Mouse (Mus musculus) forebrain, embryonic 13.5 days (tissue): ENCODE results near the gene Trp53tg5. TPM values are rescaled to one million over a fixed set of nuclear protein-coding genes. Genes with fewer than 3 reads are reported as not detected.

ENCODE experiments used
- ATAC-seq: fragments of 200-750 bp; cut with Nextera tagmentation; 2 replicates; pipeline ENCODE4 v1.8.0; 2017
- H3K27ac ChIP-seq: fragments of 300-500 bp; sonication (generic); 2 replicates; pipeline ENCODE4 v1.5.1; 2015; ENCODE audit warnings: inconsistent platforms, mild to moderate bottlenecking, moderate library complexity
- H3K27me3 ChIP-seq: fragments of 300-500 bp; sonication (generic); 2 replicates; pipeline ENCODE4 v1.6.1; 2015; ENCODE audit warnings: mild to moderate bottlenecking, inconsistent platforms
- H3K36me3 ChIP-seq: fragments of 300-500 bp; sonication (generic); 2 replicates; pipeline ENCODE4 v1.6.1; 2015; ENCODE audit warnings: mild to moderate bottlenecking, inconsistent platforms; ENCODE audit not compliant: poor library complexity, severe bottlenecking
- H3K4me1 ChIP-seq: fragments of 300-500 bp; sonication (generic); 2 replicates; pipeline ENCODE4 v1.6.1; 2015; ENCODE audit warnings: inconsistent platforms
- H3K4me2 ChIP-seq: fragments of 300-500 bp; sonication (generic); 2 replicates; pipeline ENCODE4 v1.6.1; 2015; ENCODE audit warnings: inconsistent platforms, mild to moderate bottlenecking, moderate library complexity
- H3K4me3 ChIP-seq: fragments of 300-500 bp; sonication (generic); 2 replicates; pipeline ENCODE4 v1.5.1; 2015; ENCODE audit warnings: mild to moderate bottlenecking, inconsistent platforms
- H3K9ac ChIP-seq: fragments of 300-500 bp; sonication (generic); 2 replicates; pipeline ENCODE4 v1.6.1; 2015; ENCODE audit warnings: mild to moderate bottlenecking, inconsistent platforms
- H3K9me3 ChIP-seq: fragments of 300-500 bp; sonication (generic); replicated peaks from 2 replicates; pipeline ENCODE4 v1.6.1; 2016; ENCODE audit warnings: inconsistent platforms
- WGBS: fragments of 180-500 bp; shearing (Covaris S2); methylation state at CpG from one replicate; pipeline ENCODE4 v1.1.7; 2015; 5-methylcytosine and 5-hydroxymethylcytosine counted together
- polyA plus RNA-seq: library from polyadenylated mRNA; unstranded; fragments of >200 nt; fragmentation: Nextera tagmentation; extraction: Ambion mirVana; gene quantifications from 2 replicates; pipeline ENCODE4 v1.2.1, GENCODE M21; 2015

Gene Trp53tg5
- polyA plus RNA-seq, 1 experiment from 2014 or later: not detected

DNA sequence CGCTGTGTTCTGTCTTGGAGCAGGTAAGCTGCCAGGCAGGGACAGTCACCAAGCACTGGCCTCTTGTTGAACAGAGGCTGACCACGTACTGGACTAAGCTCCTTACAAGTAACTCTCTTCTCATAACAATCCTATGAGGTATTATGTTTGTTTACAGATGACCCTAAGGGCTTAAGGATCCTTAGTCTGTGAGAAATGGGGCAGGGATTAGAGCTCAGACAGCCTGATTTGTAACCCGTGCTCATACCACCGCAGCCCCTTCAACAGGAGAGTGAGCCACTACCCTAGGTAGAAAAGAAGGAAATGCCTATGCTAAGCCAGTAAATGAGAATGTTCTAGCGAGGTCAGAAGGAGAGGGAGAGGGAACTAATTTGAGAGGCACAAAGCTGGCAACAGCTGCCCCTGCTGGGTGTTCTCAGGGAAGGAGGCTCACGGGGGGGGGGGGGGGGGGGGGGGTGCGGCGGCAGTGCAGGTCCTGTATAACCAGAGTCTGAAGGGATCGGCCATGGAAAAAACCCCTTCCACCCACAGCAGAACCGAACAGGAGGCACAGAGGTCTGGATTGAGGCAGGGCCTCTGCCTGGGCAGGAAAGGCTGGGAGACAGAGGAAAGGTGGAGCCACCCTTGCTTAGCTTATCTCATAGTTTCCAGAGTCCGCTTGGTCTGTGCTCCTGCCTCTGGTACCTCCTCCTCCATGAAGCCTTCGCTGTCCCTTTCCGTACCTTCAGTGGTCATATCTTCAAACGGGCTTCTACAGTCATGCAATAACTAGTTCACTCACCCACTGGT lies 38.8 kb upstream of the Trp53tg5 start:
- ATAC-seq: no peak
- WGBS: 61% methylated on average over 11 of the region's 14 CpGs
- no peaks in the 10 kb centered on the region for H3K27me3 ChIP-seq

GRCm38 (mm10) chr2:164510621-164511190 lies 37.2 kb upstream of the Trp53tg5 start:
- Histone ChIP-seq H3K4me2 (no peak overlapping the region), H3K27me3 (no peaks in the 10 kb centered on the region), H3K4me3 (no peak overlapping the region), H3K4me1 (no peaks in the 10 kb centered on the region), H3K27ac (no peak overlapping the region), H3K9me3 (no peaks in the 10 kb centered on the region), H3K36me3 (peaks cover 21% of the 10 kb centered on the region), H3K9ac (no peak overlapping the region)
- no peak for ATAC-seq
- 59% methylated on average over 4 of the region's 5 CpGs for whole genome bisulfite sequencing

More for the DNA sequence above, 38.8 kb upstream of the Trp53tg5 start:
- H3K36me3 ChIP-seq: peaks cover 5% of the 10 kb centered on the region
- no peak overlapping the region for H3K4me3 ChIP-seq
- no peak overlapping the region for H3K9ac ChIP-seq
- no peak overlapping the region for H3K27ac ChIP-seq
- no peak overlapping the region for H3K4me2 ChIP-seq
- H3K9me3 ChIP-seq: no peaks in the 10 kb centered on the region; the same call in 1 of the 2 replicates
- H3K4me1 ChIP-seq: no peaks in the 10 kb centered on the region

GRCm38 (mm10) chr2:164507811-164508210 lies 34.3 kb upstream of the Trp53tg5 start:
- H3K27me3 ChIP-seq: no peaks in the 10 kb centered on the region
- H3K4me3 ChIP-seq: no peak overlapping the region
- peaks cover 50% of the 10 kb centered on the region for H3K36me3 ChIP-seq
- 87% methylated on average over 19 of the region's 19 CpGs for WGBS
- peaks cover 10% of the 10 kb centered on the region for H3K9me3 ChIP-seq
- no peak overlapping the region for H3K9ac ChIP-seq
- no peak for ATAC-seq
- no peak overlapping the region for H3K4me2 ChIP-seq
- H3K27ac ChIP-seq: no peak overlapping the region
- H3K4me1 ChIP-seq: no peaks in the 10 kb centered on the region

DNA sequence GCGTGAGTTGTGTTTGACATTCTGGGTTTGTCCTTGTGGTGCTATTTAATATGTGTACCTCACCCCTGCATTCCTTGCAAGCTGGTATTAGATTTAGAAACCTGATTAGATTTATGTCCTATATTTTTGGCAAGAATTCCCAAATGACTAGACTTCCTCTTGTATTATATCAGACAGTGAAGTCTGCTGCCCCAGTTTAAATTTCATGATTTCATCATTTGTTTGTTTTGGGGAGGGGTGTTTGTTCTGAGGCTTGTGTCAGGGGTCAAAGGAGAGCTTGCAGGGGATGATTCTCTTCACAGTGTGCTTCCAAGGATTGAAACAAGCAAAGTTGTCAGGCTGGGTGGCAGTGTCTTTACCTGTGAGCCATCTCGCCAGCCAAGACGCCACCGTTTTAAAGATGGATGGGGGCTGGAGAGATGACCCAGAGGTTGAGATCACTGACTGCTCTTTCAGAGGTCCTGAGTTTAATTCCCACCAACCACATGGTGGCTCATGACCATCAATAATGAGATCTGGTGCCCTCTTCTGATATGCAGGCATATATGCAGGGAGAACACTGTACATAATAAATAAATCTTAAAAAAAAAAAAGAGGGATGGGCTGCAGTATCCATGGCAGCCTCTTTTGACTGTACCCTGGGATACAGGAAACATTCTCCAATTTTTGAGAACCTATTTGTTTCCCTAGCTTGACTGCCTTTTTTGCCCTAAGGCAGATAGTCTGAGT lies 32.3 kb upstream of the Trp53tg5 start:
- no peak for ATAC-seq
- peaks cover 10% of the 10 kb centered on the region for H3K9me3 ChIP-seq
- no peak overlapping the region for H3K9ac ChIP-seq
- no peak overlapping the region for H3K27ac ChIP-seq
- H3K4me3 ChIP-seq: no peak overlapping the region
- no peaks in the 10 kb centered on the region for H3K27me3 ChIP-seq
- H3K4me1 ChIP-seq: no peaks in the 10 kb centered on the region
- H3K36me3 ChIP-seq: peaks cover 70% of the 10 kb centered on the region
- 94% methylated on average over 4 of the region's 4 CpGs for WGBS
- no peak overlapping the region for H3K4me2 ChIP-seq

DNA sequence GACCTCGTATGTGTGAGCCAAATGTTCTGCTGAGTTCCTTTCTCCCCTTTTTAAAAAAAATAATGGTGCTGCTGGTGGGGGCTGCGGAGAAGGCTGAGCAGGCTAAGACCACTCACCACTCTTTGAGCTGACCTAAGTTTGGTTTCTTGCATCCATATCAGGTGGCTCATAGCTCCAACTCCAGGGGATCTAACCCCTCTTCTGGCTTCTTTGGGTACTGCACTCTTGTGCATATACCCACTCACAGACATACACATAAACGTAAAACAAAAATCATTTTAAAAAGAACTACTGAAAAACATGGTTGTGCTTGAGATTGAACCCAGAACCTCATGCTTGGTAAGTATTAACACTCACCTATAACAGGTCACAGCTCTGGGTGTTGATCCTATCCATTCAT lies 31.4 kb upstream of the Trp53tg5 start:
- 85% methylated on average over 3 of the region's 3 CpGs for WGBS
- Histone ChIP-seq H3K36me3 (peaks cover 78% of the 10 kb centered on the region), H3K4me2 (no peak overlapping the region), H3K9ac (no peak overlapping the region), H3K9me3 (peaks cover 10% of the 10 kb centered on the region), H3K4me1 (no peaks in the 10 kb centered on the region), H3K27me3 (no peaks in the 10 kb centered on the region), H3K27ac (no peak overlapping the region), H3K4me3 (no peak overlapping the region)
- no peak for ATAC-seq

- Histone ChIP-seq H3K9ac (no peak overlapping the region), H3K4me2 (no peak overlapping the region), H3K4me3 (no peak overlapping the region), H3K27me3 (no peaks in the 10 kb centered on the region), H3K9me3 (peaks cover 10% of the 10 kb centered on the region), H3K27ac (no peak overlapping the region), H3K36me3 (peaks cover 61% of the 10 kb centered on the region), H3K4me1 (peaks cover 22% of the 10 kb centered on the region)
- WGBS: 96% methylated on average over 7 of the region's 7 CpGs
- no peak for ATAC-seq
Measured at GRCm38 (mm10) chr2:164500511-164500910, 27.0 kb upstream of the Trp53tg5 start.

DNA sequence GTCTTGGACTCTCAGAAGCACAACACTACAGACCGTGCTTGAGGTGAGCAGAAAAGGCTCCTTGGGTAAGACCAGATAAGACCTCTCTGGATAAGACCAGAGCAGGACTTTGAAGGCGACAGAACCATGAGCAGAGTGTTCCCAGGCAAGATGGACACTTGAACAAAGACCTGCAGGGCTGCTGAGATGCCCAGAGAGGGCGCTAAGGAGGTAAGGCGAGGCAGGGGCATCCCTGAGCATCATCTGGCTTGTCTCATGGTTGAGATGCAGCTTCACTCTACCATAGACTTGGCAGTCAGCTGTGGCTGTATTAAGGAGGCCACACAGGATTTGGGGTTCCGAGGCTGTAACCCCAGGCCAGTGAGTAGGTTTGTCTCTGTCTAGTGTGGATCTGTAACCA lies 25.8 kb upstream of the Trp53tg5 start:
- Histone ChIP-seq H3K27ac (no peak overlapping the region), H3K9ac (no peak overlapping the region), H3K4me3 (no peak overlapping the region), H3K4me1 (peaks cover 22% of the 10 kb centered on the region), H3K27me3 (no peaks in the 10 kb centered on the region; the same call in 1 of the 2 replicates), H3K4me2 (no peak overlapping the region), H3K9me3 (peaks cover 3% of the 10 kb centered on the region; the same call in 1 of the 2 replicates), H3K36me3 (peaks cover 49% of the 10 kb centered on the region)
- ATAC-seq: no peak
- WGBS: 78% methylated on average over 5 of the region's 5 CpGs

DNA sequence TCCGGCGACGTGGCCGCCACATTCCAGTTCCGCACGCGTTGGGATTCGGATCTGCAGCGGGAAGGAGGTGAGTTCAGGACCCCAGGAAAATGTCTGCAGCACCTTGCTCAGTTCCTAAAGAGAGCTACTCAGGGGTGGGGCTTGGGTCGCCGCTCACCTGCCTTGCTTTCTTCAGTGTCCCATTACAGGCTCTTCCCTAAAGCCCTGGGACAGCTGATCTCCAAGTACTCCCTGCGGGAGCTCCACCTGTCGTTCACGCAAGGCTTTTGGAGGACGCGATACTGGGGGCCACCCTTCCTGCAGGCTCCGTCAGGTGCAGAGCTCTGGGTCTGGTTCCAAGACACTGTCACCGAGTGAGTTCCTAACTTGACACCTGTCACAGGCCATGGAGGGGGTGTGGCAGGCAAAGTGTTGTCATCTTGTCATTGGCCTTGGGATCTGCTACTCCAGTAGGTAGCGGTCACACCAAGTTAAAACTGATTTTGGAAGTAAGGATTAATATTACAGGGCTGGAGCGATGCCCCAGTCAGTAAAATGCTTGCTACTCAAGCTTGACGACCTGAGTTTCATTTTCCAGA lies 24.3 kb upstream of the Trp53tg5 start:
- H3K9ac ChIP-seq: peak overlapping the region; percentile 66
- no peak overlapping the region for H3K27ac ChIP-seq
- H3K27me3 ChIP-seq: no peaks in the 10 kb centered on the region; the same call in 1 of the 2 replicates
- peak; percentile 57 for ATAC-seq
- peak overlapping the region; percentile 89 for H3K4me3 ChIP-seq
- peaks cover 34% of the 10 kb centered on the region for H3K36me3 ChIP-seq
- no peaks in the 10 kb centered on the region for H3K9me3 ChIP-seq
- peaks cover 22% of the 10 kb centered on the region for H3K4me1 ChIP-seq
- WGBS: 6% methylated on average over 21 of the region's 21 CpGs
- H3K4me2 ChIP-seq: peak overlapping the region; percentile 99

DNA sequence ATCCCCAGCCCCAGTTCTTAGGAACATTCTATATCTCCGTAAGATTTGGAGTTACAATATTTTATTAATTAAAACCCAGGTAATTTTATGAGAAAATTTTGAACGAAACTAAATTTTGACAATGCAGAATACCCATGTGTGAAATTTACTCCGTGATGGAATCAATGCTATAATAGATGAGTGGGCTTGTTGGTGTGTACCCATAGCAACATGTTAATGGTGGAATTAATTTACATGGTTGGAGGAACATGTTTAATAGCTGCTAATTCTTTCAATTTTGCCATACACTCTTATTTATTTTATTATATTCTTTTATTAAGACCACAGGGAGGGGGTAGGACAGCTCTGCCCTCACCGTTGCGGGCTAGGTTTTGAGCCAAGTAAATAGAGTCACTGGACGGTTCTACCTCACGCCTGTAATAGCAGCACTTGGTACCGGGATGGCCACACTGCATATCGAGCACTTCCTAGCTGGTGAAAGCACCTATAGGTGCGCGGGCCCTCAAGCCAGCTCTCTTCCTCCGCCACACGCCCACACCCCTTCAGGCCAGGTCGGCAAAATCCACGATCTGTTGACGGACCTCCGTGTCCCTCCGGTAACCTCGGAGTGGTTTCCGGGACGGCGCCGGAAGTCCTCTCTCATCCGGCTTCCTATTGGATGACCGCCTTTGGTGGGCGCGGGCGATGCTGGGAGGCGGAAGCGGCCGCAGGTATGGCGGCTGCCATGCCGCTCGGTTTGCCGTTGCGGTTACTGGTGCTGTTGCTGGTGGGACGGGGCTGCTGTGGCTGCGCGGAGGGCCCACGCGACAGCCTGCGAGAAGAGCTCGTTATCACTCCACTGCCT lies 23.5 kb upstream of the Trp53tg5 start, which contains the start of gene Pigt:
Gene Pigt, plus strand, starts transcription at position 674 of the 844 bp plus-strand sequence.
- 4% methylated on average over 43 of the region's 43 CpGs for WGBS
- ATAC-seq: peak; percentile 99

GRCm38 (mm10) chr2:164496331-164496730 lies 22.8 kb upstream of the Trp53tg5 start:
- H3K4me2 ChIP-seq: peak overlapping the region; percentile 99
- H3K4me1 ChIP-seq: peaks cover 22% of the 10 kb centered on the region
- no peaks in the 10 kb centered on the region; the same call in 1 of the 2 replicates for H3K27me3 ChIP-seq
- H3K9me3 ChIP-seq: no peaks in the 10 kb centered on the region
- H3K4me3 ChIP-seq: peak overlapping the region; percentile 89; the same call in 1 of the 2 replicates
- no peak overlapping the region for H3K9ac ChIP-seq
- no peak overlapping the region for H3K27ac ChIP-seq
- H3K36me3 ChIP-seq: peaks cover 21% of the 10 kb centered on the region
- WGBS: 70% methylated on average over 1 of the region's 1 CpGs
- no peak for ATAC-seq

More for the DNA sequence above, 23.5 kb upstream of the Trp53tg5 start, which contains the start of gene Pigt:
- Histone ChIP-seq H3K36me3 (peaks cover 27% of the 10 kb centered on the region), H3K9ac (peak within 1 kb of the TSS; percentile 66), H3K4me2 (peak within 1 kb of the TSS; percentile 99), H3K27ac (no peak within 1 kb of the TSS), H3K27me3 (no peaks in the 10 kb centered on the region; the same call in 1 of the 2 replicates), H3K9me3 (no peaks in the 10 kb centered on the region), H3K4me3 (peak within 1 kb of the TSS; percentile 89), H3K4me1 (peaks cover 22% of the 10 kb centered on the region)

GRCm38 (mm10) chr2:164494126-164494525 lies 20.6 kb upstream of the Trp53tg5 start:
- no peak overlapping the region for H3K4me3 ChIP-seq
- H3K36me3 ChIP-seq: peaks cover 7% of the 10 kb centered on the region; the same call in 1 of the 2 replicates
- no peak for ATAC-seq
- peaks cover 22% of the 10 kb centered on the region for H3K4me1 ChIP-seq
- H3K27ac ChIP-seq: no peak overlapping the region
- WGBS: 43% methylated on average over 2 of the region's 2 CpGs
- H3K27me3 ChIP-seq: no peaks in the 10 kb centered on the region; the same call in 1 of the 2 replicates
- no peak overlapping the region for H3K9ac ChIP-seq
- no peak overlapping the region for H3K4me2 ChIP-seq
- H3K9me3 ChIP-seq: no peaks in the 10 kb centered on the region
